Mouse (Mus musculus) adrenal gland, adult 18-20 months (tissue): ENCODE data around the gene Fignl2. TPM values are rescaled to one million over a fixed set of nuclear protein-coding genes. Genes with fewer than 3 reads are reported as not detected.

Experiments
- DNase-seq, 2 experiments: peaks; one replicate each; pipeline ENCODE4 v3.0.0; 2021 to 2022; ENCODE audit warnings: low spot score in 2 of 2
- total RNA-seq, 2 experiments: library from RNA; stranded (reverse); gene quantifications; 1 replicate in 1 of 2; 2 replicates in 1 of 2; pipeline ENCODE4 v1.2.3; 2021

The Fignl2 gene
- total RNA-seq, 2 experiments from 2014 or later = 4.7 to 7.1 TPM

DNA sequence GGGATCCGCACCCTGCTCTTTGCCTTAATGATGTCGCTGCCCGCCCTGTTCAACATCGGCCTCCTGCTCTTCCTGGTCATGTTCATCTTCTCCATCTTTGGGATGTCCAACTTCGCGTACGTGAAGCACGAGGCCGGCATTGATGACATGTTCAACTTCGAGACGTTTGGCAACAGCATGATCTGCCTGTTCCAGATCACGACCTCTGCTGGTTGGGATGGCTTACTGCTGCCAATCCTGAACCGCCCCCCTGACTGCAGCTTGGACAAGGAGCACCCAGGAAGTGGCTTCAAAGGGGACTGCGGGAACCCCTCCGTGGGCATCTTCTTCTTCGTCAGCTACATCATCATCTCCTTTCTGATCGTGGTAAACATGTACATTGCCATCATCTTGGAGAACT, 38.7 kb downstream of the Fignl2 start:
- DNase-seq = no peak

DNA sequence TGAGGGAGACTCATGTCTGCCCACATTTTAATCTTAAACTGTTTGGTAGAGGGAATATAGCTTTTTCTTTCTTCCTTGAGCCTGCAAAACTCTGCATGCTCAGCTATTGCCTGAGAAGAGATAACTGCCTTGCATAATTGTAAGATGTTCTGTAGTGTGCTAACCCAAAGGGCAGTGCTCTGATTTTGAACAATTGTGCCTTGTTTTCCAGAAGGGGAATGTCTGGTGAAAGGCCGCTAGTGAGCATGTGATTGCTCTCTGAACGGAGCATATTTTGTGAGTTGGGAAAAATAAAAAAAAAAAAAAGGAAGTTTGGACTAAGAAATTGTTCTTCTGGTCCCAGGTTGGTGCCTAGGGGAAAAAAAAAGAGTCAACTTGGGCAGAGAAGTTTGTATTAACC, 49.4 kb downstream of the Fignl2 start:
- DNase-seq = no peak

DNA sequence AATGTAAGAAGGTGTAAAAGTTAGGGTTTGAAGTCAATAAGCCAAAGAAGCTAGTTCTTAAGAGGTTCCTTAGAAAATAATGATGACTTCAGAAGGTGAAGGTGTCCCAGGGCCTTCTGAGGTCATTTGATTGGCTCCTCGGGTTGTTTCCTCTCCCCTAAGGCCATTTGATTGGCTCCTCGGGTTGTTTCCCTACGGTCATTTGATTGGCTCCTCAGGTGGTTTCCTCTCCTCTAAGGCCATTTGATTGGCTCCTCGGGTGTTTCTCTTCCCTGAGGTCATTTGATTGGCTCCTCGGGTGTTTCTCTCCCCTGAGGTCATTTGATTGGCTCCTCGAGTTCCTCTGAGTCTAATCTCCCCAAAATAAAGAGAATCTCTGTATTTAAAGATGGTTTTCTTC, 67.0 kb downstream of the Fignl2 start:
- DNase-seq = no peak

DNA sequence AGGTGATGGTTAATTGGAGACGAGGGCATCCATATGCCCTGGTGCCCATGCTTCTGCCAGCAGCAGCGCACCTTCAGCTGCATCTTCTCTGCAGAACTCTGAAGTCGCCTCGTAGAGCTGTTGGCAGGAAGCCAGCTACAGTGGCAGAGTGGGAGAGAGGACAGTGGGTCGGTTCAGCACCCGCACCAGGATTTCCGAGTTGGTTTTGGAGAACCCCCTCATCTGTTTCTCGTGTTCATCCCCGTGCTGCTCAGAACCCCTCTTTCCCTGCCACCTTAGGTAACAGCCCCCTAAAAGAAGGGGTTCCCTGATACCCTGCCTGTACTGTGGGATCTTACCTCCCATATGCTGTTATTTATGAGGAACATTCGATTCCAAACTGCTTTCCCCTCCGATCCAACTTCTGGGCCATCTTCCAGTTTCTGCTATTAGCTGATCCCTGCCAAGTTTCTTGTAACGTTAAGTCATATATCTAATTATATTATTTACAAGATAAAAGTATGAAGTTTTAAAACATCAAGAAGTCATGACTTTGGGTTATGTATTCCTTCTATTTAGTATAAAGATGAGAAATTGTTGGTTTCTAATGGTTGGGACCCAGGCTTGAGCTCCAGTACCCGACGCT, 69.9 kb downstream of the Fignl2 start:
- no peak for DNase-seq

DNA sequence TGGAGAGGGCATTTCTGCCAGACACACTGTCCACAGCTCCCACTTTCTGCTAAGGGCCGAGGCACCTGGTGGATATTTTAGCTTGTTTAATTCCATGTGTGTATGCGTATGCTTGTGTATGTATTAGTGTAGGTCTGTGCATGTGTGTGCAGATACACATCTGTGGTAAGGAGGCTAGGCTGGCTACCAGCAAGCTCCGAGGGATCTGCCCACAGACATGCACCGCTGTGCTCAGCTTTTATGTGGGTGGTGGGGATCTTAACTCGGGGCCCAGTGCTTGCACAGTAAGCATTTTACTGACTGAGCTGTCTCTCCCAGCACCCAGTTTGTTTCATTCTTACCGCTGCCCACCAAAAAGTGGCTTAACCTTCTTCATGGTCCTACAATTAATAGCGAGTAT, 71.1 kb downstream of the Fignl2 start:
- DNase-seq = no peak

DNA sequence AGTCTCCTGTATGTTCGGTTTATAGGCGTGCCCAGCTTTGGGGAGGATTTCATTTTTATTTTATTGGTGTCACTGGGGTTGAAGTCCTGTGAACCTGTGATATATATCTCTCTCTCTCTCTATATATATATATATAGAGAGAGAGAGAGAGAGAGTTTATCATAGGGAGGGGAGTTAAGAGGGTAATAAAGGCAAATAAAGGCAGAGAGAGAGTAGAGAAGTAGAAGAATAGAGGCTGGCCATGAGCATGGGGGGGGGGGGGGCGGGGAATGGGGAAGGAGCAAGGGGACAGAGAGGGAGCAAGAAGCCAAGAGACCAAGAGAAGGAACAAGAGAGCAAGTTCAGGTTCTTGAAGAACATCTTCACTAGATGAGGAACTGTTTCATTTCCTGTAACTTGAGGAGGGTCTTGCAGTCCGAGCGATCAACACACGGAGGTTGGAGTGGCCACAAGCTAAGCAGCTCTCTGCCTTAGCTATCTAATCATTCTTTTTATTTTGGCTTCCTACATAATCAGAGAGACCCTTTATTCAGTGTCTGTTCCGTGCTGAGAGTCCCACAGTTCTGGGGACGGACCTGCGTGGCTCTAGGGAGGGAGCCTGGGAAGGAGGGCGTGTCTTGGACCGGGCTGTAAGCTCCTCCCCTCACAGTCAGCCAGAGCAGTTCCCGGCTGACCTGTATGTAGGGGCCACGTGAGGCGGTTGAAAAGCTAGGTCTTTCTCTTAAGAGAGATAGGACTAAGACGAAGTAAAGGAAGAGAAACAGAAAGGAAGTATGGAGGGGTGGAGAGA, 71.9 kb downstream of the Fignl2 start:
- peak; percentile 48 to 49 for DNase-seq

DNA sequence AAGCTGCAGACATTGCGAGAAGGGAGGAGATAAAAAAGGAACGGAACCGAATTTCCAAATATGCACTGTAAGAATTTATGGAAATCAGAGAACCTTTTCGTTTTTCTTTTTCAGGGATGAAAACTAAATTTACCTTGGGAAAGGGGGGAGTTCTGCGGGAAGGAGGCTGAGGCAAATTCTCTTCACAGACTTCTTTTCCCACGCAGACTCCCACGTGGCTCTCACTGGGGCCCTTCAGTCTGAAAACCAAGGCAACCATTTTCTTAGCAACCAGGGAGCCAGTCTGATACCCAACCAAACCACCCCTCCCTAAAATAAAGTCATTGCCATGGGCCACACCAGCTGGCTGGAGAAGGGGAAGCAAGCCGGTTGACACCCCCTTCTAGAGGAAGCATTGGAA, 72.7 kb downstream of the Fignl2 start:
- no peak for DNase-seq

DNA sequence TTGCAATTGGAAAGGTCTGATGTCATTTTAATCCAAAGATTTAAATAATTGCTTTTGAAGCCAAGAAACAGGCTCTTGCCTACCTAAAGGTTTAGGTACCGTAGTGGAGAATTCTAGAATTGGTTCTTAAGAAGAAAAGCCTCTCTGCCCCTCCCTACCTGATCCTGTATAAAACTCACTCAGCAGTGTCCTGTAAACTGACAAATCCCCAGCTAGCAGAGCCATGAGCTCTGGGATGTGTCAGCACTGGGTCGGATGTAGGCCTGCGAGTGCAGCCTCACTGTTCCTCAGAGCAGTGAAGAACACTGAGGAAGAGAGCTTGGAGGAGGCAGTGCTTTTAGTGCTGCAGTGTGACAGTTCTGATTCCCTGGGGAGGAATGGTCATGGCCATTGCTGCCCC, 73.8 kb downstream of the Fignl2 start:
- no peak for DNase-seq

DNA sequence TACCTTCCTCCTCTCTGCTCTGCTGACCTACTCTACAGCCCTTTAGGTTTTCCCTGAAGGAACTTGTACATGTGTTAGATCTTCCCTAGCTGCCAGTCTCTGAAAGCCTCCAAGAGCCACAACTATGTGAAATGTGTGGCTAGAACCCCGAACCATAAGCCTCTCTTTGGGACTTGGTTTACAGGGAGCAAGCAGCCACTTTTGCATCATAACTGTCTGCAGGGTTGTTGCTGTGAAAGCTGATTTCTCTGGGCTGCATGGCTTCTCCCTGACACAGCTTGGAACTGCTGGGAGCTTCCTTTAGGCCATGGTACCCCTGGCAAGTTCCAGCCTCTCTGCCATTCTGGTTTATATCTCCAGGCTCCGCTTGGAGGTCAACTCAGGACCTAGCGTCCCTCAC, 75.9 kb downstream of the Fignl2 start:
- no peak for DNase-seq

DNA sequence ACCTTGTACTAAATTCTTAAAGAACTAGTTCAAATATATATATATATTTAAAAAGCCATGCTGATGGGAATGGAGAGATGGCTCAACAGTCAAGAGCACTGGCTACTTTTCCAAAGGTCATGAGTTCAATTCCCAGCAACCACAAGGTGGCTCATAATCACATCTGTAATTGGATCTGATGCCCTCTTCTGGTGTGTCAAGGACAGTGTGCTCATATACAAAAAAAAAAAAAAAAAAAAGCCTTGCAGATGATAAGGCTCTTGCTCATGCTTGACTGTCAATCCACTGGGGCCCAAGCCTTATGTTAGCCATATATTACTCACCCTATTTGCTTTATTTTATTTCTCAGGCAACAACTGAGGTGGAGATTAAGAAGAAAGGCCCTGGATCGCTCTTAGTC, 76.7 kb downstream of the Fignl2 start:
- DNase-seq = no peak

Other genes with a start within 250 kb of the Fignl2 start
- 1 to 10 TPM; 2.8 to 3.6 TPM for gene Scn8a, start 208.7 kb downstream of the Fignl2 start, total RNA-seq
- gene Gm47841, start 31.2 kb downstream of the Fignl2 start, total RNA-seq = not detected
- gene Ankrd33, start 37.2 kb upstream of the Fignl2 start, total RNA-seq = under 1 TPM; 0.42 to 0.70 TPM
- gene Acvrl1, start 50.0 kb upstream of the Fignl2 start, total RNA-seq = 10 to 100 TPM; 19.1 to 26.1 TPM
- gene Acvr1b, start 95.5 kb upstream of the Fignl2 start, total RNA-seq = 1 to 10 TPM; 5.8 to 5.9 TPM
- gene Grasp, start 145.6 kb upstream of the Fignl2 start, total RNA-seq = 10 to 100 TPM; 16.3 to 19.8 TPM
- gene Nr4a1, start 175.7 kb upstream of the Fignl2 start, total RNA-seq = 100 to 1,000 TPM; 275 to 349 TPM
- 10 to 100 TPM; 60.5 to 64.0 TPM for gene Atg101, start 205.7 kb upstream of the Fignl2 start, total RNA-seq
- under 1 TPM; 0.27 to 0.54 TPM for gene 6030408B16Rik, start 214.6 kb upstream of the Fignl2 start, total RNA-seq